Mouse (Mus musculus) forebrain, embryonic 11.5 days (tissue): ENCODE measurements at regions not wholly inside any gene's neighbourhood (a gene's known extent, or its start where the extent isn't known, plus 50 kb on each side); places are given as distances from the start of the nearest gene placed in this dataset.

ENCODE experiments used
- ATAC-seq: fragments of 200-750 bp; cut with Nextera tagmentation; replicated peaks from 2 replicates; pipeline ENCODE4 v1.8.0; 2017; ENCODE audit warnings: moderate TSS enrichment; ENCODE audit not compliant: low FRiP score
- DNase-seq: peaks from one replicate; pipeline ENCODE4 v3.0.0-alpha.2; 2017; ENCODE audit warnings: low spot score
- H3K27ac ChIP-seq: fragments of 300-500 bp; sonication (generic); 2 replicates; pipeline ENCODE4 v1.5.1; 2014; ENCODE audit warnings: low read depth, low read length
- H3K27me3 ChIP-seq: fragments of 300-500 bp; sonication (generic); 2 replicates; pipeline ENCODE4 v1.6.1; 2014; ENCODE audit warnings: mild to moderate bottlenecking, low read length, mixed read lengths; ENCODE audit not compliant: control insufficient read depth, insufficient read depth
- H3K36me3 ChIP-seq: fragments of 300-500 bp; sonication (generic); 2 replicates; pipeline ENCODE4 v1.6.1; 2014; ENCODE audit warnings: mild to moderate bottlenecking, low read length, moderate library complexity, mixed read lengths; ENCODE audit not compliant: control insufficient read depth, insufficient read depth
- H3K4me1 ChIP-seq: fragments of 300-500 bp; sonication (generic); replicated peaks from 2 replicates; pipeline ENCODE4 v1.6.1; 2014; ENCODE audit warnings: low read length, mixed read lengths; ENCODE audit not compliant: control insufficient read depth, insufficient read depth
- H3K4me2 ChIP-seq: fragments of 300-500 bp; sonication (generic); 2 replicates; pipeline ENCODE4 v1.6.1; 2014; ENCODE audit warnings: low read depth, mild to moderate bottlenecking, low read length, moderate library complexity, mixed read lengths; ENCODE audit not compliant: severe bottlenecking
- H3K4me3 ChIP-seq: fragments of 300-500 bp; sonication (generic); 2 replicates; pipeline ENCODE4 v1.5.1; 2014; ENCODE audit warnings: low read depth, low read length
- H3K9ac ChIP-seq: fragments of 300-500 bp; sonication (generic); 2 replicates; pipeline ENCODE4 v1.6.1; 2014; ENCODE audit warnings: low read length
- H3K9me3 ChIP-seq: fragments of 300-500 bp; sonication (generic); 2 replicates; pipeline ENCODE4 v1.6.1; 2016; ENCODE audit warnings: low read length, mixed read lengths; ENCODE audit not compliant: control insufficient read depth
- WGBS: fragments of 180-500 bp; shearing (Covaris S2); extraction: QIAGEN DNeasy Blood & Tissue Kit; methylation state at CpG from one replicate; pipeline ENCODE4 v1.1.7; 2014; 5-methylcytosine and 5-hydroxymethylcytosine counted together

- H3K27me3 ChIP-seq = no peaks in the 10 kb centered on the region
- ATAC-seq (no peak), DNase-seq (no peak)
- no peaks in the 10 kb centered on the region for H3K9me3 ChIP-seq
- no peaks in the 10 kb centered on the region for H3K4me1 ChIP-seq
- WGBS = 40% methylated on average over 7 of the region's 7 CpGs
- H3K27ac ChIP-seq = no peak overlapping the region
- no peak overlapping the region for H3K4me3 ChIP-seq
- no peaks in the 10 kb centered on the region for H3K36me3 ChIP-seq
- H3K9ac ChIP-seq = no peak overlapping the region
- H3K4me2 ChIP-seq = no peak overlapping the region
These were observed 69.1 kb upstream of the Tbx5 start for GRCm38 (mm10) chr5:119763337-119763736.

DNA sequence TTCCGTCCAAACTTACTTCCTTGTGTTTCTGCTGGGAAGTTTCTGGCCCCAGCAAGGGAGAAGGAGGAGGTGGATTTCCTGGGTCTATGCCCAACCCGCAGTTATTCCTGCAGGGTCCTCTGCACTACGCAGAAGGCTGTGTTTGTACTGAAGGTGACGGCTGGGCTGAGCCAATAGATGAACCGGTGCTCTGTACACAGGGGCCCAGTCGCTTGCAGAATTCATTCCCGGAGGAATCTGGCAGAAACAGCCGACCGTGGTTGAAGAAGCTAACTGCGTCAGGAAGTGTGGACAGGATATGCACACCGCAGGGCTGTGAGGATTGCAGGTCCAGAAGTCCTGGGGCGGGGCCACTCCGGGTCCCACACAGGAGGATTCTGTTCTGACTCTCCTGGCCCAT lies 66.1 kb upstream of the Tbx5 start:
- H3K4me2 ChIP-seq = no peak overlapping the region
- no peaks in the 10 kb centered on the region for H3K9me3 ChIP-seq
- WGBS = 63% methylated on average over 13 of the region's 13 CpGs
- H3K27me3 ChIP-seq = no peaks in the 10 kb centered on the region
- H3K36me3 ChIP-seq = no peaks in the 10 kb centered on the region
- ATAC-seq = no peak
- H3K9ac ChIP-seq = no peak overlapping the region
- DNase-seq = no peak
- H3K4me3 ChIP-seq = no peak overlapping the region
- no peaks in the 10 kb centered on the region for H3K4me1 ChIP-seq
- H3K27ac ChIP-seq = no peak overlapping the region

GRCm38 (mm10) chr5:119770951-119771350 lies 61.5 kb upstream of the Tbx5 start:
- no peak overlapping the region for H3K4me2 ChIP-seq
- 77% methylated on average over 2 of the region's 2 CpGs for WGBS

GRCm38 (mm10) chr5:119776106-119776887 lies 56.2 kb upstream of the Tbx5 start:
- no peaks in the 10 kb centered on the region for H3K36me3 ChIP-seq
- no peak overlapping the region for H3K27ac ChIP-seq
- no peak for DNase-seq
- no peaks in the 10 kb centered on the region for H3K4me1 ChIP-seq
- H3K4me2 ChIP-seq = no peak overlapping the region
- H3K27me3 ChIP-seq = no peaks in the 10 kb centered on the region
- 77% methylated on average over 9 of the region's 9 CpGs for WGBS
- H3K9me3 ChIP-seq = no peaks in the 10 kb centered on the region
- no peak for ATAC-seq
- no peak overlapping the region for H3K4me3 ChIP-seq
- H3K9ac ChIP-seq = no peak overlapping the region

More at GRCm38 (mm10) chr5:119770951-119771350, 61.5 kb upstream of the Tbx5 start:
- Histone ChIP-seq H3K27me3 (no peaks in the 10 kb centered on the region), H3K27ac (no peak overlapping the region), H3K4me3 (no peak overlapping the region), H3K9me3 (no peaks in the 10 kb centered on the region), H3K9ac (no peak overlapping the region), H3K36me3 (no peaks in the 10 kb centered on the region), H3K4me1 (no peaks in the 10 kb centered on the region)
- DNase-seq (no peak), ATAC-seq (no peak)

DNA sequence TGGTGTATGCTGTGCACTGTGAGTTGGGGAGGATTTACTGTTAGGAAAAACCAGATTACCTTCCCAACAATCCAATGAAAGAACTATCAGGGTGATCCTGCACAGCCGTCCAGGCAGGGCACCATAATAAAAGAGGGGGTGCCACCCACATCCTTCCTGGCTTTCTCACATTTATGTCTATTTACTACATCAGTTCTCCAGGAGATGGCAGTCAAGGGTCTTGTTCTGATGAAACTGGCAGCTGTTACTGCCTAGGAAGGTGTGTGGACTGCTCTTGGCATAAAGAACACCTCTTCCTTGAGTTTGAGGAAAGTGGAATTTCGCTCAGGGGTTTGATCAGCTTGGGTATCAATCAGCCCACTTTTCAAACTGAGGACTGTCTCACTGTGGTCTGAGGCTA lies 54.6 kb upstream of the Tbx5 start:
- Histone ChIP-seq H3K9me3 (no peaks in the 10 kb centered on the region), H3K4me2 (no peak overlapping the region), H3K36me3 (no peaks in the 10 kb centered on the region), H3K4me1 (no peaks in the 10 kb centered on the region), H3K4me3 (no peak overlapping the region), H3K27ac (no peak overlapping the region), H3K9ac (no peak overlapping the region), H3K27me3 (no peaks in the 10 kb centered on the region)
- no peak for ATAC-seq
- DNase-seq = no peak
- WGBS = 25% methylated on average over 2 of the region's 2 CpGs

DNA sequence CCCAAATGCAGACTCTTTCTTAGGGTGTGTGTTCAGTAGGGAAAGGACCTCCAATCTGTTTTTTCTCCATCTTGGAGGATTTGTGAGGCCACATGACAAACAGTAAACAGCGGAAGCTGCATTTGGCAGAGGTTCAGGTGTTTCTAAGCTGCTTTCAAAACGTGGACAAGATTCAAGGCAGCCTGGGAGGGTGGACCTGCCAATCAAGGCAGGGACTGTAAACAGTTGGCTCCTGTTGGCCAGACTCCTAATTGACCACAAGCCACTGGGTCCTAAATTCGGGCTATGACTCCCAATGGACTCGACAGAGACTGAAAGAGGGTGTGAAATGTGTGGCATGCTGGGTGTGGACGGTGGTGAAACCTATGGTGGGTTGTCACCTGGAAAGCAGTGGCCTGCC lies 51.1 kb upstream of the Tbx5 start:
- Histone ChIP-seq H3K4me2 (no peak overlapping the region), H3K4me1 (no peaks in the 10 kb centered on the region), H3K36me3 (no peaks in the 10 kb centered on the region), H3K27ac (no peak overlapping the region), H3K4me3 (no peak overlapping the region), H3K9me3 (no peaks in the 10 kb centered on the region), H3K27me3 (no peaks in the 10 kb centered on the region), H3K9ac (no peak overlapping the region)
- 66% methylated on average over 5 of the region's 5 CpGs for WGBS
- no peak for ATAC-seq
- DNase-seq = no peak
